In genomic region chr8:86578076-86578475, GRCm38 (mm10) we compare ENCODE assay signal across 9 mouse cellular contexts. TPM values are rescaled to one million over a fixed set of nuclear protein-coding genes. Genes with fewer than 3 reads are reported as not detected.
DNase-seq lines count a peak whose midpoint lies in the region; ATAC-seq and TF ChIP-seq lines count a peak whose summit lies in the region.
"Had no signal": no experiment of that assay in that cellular context is flagged by ENCODE, and none has a peak within 500 bp of the region (broad histone marks: within the 10 kb centered on the region; RNA-seq: fewer than 3 reads in every experiment).

No protein-coding gene starts in this region.

- H3K27me3 ChIP-seq in megakaryocyte, embryonic 14.5 days (replicated peaks), result peaks cover 11% of the 10 kb centered on the region
- no peaks in the 10 kb centered on the region for H3K27me3 ChIP-seq in cerebellum, adult 2 months (ENCODE audit: control insufficient read depth, insufficient read depth, low read length)

- peak; percentile 31; the same call in 1 of the 2 replicates for TF ChIP-seq POLR2A in cerebellum, adult 2 months (IDR thresholded peaks at IDR 0.05; ENCODE audit: borderline replicate concordance, insufficient read depth, low read length)

- ATAC-seq in megakaryocyte, adult 5-6 weeks (ENCODE audit: poor library complexity, severe bottlenecking), result no peak
- ATAC-seq in granulocyte monocyte progenitor cell, adult 5-6 weeks (replicated peaks; ENCODE audit: poor library complexity, severe bottlenecking), result 0 out of 2 replicates have a peak, but pooled peaks have one; percentile 23
- ATAC-seq in megakaryocyte progenitor cell, adult 5-6 weeks (replicated peaks; ENCODE audit: poor library complexity), result 0 out of 2 replicates have a peak, but pooled peaks have one; percentile 20

- H3K4me3 ChIP-seq in megakaryocyte, embryonic 14.5 days (replicated peaks), result peak overlapping the region; percentile 28
- H3K4me3 ChIP-seq in cerebellum, adult 2 months (replicated peaks; ENCODE audit: insufficient read depth, low read depth, low read length), result no peak overlapping the region

- peak; percentile 94 to 96 for DNase-seq in cerebellum, adult 2 months
- DNase-seq in layer of hippocampus, adult 8-10 months (ENCODE audit: low spot score in 2 of 2), result peak; percentile 69 to 74
- DNase-seq in natural killer cell, adult 2 months (ENCODE audit: low spot score in 2 of 2), result no peak
- DNase-seq in urinary bladder, postnatal 25 days (ENCODE audit: low spot score), result no peak

- peaks cover 30% of the 10 kb centered on the region for H3K4me1 ChIP-seq in megakaryocyte, embryonic 14.5 days
- peaks cover 40% of the 10 kb centered on the region for H3K4me1 ChIP-seq in cerebellum, adult 2 months (ENCODE audit: control insufficient read depth, insufficient read depth, low read length)

- H3K27ac ChIP-seq in cerebellum, adult 2 months (ENCODE audit: insufficient read depth, low read length), result peak overlapping the region; percentile 89

- no peaks in the 10 kb centered on the region for H3K36me3 ChIP-seq in megakaryocyte, embryonic 14.5 days (replicated peaks; ENCODE audit: low read length)

- WGBS in cerebellum, adult 2 months, result 2% methylated on average over 9 of the region's 9 CpGs

- peaks cover 7% of the 10 kb centered on the region for H3K9me3 ChIP-seq in megakaryocyte, embryonic 14.5 days

- no peak for TF ChIP-seq CTCF in cerebellum, adult 2 months (IDR thresholded peaks at IDR 0.05; ENCODE audit: borderline replicate concordance, insufficient read depth, low read depth, low read length)

RNA-seq across cellular contexts. Expression of gene Abcc12, which starts 2.4 kb away (rescaled TPM):
- polyA plus RNA-seq in megakaryocyte, embryonic 14.5 days (2012; ENCODE audit: insufficient read depth, low replicate concordance), result not detected in 2 replicates
- total RNA-seq in megakaryocyte, adult 5-6 weeks (2015), result not detected in 2 replicates
- total RNA-seq in megakaryocyte, adult 5-6 weeks (2017), result not detected in 2 replicates
- polyA plus RNA-seq in cerebellum, adult 2 months (2012; rRNA removed), result 7.4 and 7.5 TPM in 2 replicates
- not detected in 2 replicates for total RNA-seq in granulocyte monocyte progenitor cell, adult 5-6 weeks (2014; fragmentation: Nextera tagmentation)
- total RNA-seq in granulocyte monocyte progenitor cell, adult 5-6 weeks (2017), result not detected in 2 replicates
- total RNA-seq in layer of hippocampus, adult 8-10 months (2022), result under 1 TPM; 0.31 to 0.59 (median 0.34) TPM
- total RNA-seq in megakaryocyte progenitor cell, adult 5-6 weeks (2015), result not detected in 2 replicates
- total RNA-seq in megakaryocyte progenitor cell, adult 5-6 weeks (2017), result not detected in 2 replicates
- total RNA-seq: hematopoietic stem cell, adult 5-6 weeks had no signal

RNA-seq across cellular contexts. Expression of gene Lonp2, which starts 45.8 kb away (rescaled TPM):
- polyA plus RNA-seq in megakaryocyte, embryonic 14.5 days (2012; ENCODE audit: insufficient read depth, low replicate concordance), result 14.9 and 69.1 TPM in 2 replicates
- total RNA-seq in megakaryocyte, adult 5-6 weeks (2015), result 43.1 and 47.1 TPM in 2 replicates
- total RNA-seq in megakaryocyte, adult 5-6 weeks (2017), result 57.3 and 58.6 TPM in 2 replicates
- 69.5 and 72.6 TPM in 2 replicates for polyA plus RNA-seq in cerebellum, adult 2 months (2012; rRNA removed)
- 29.4 and 31.9 TPM in 2 replicates for total RNA-seq in granulocyte monocyte progenitor cell, adult 5-6 weeks (2014; fragmentation: Nextera tagmentation)
- total RNA-seq in granulocyte monocyte progenitor cell, adult 5-6 weeks (2017), result 41.1 and 44.9 TPM in 2 replicates
- total RNA-seq in layer of hippocampus, adult 8-10 months (2022), result 10 to 100 TPM; 79.2 to 87.2 (median 80.7) TPM
- 37.1 and 47.0 TPM in 2 replicates for total RNA-seq in megakaryocyte progenitor cell, adult 5-6 weeks (2015)
- 47.7 and 51.4 TPM in 2 replicates for total RNA-seq in megakaryocyte progenitor cell, adult 5-6 weeks (2017)

Comparison
In these comparisons a context has a peak if more than half of its experiments do, and no peak if none do; other contexts are left out.
1. DNase-seq: peak in cerebellum, adult 2 months (2 of 2) and layer of hippocampus, adult 8-10 months (2 of 2); none in natural killer cell, adult 2 months (0 of 2) and urinary bladder, postnatal 25 days (single experiment).